Mouse (Mus musculus) kidney, adult 9 months (tissue): Measurements from ENCODE around the gene Gtpbp8.

ENCODE experiments used
- DNase-seq: peaks from one replicate; pipeline ENCODE4 v3.0.0; 2022

The Gtpbp8 gene

GRCm38 (mm10) chr16:44725286-44726223 is 20.6 kb downstream of the Gtpbp8 start:
- DNase-seq, result peak; percentile 91

DNA sequence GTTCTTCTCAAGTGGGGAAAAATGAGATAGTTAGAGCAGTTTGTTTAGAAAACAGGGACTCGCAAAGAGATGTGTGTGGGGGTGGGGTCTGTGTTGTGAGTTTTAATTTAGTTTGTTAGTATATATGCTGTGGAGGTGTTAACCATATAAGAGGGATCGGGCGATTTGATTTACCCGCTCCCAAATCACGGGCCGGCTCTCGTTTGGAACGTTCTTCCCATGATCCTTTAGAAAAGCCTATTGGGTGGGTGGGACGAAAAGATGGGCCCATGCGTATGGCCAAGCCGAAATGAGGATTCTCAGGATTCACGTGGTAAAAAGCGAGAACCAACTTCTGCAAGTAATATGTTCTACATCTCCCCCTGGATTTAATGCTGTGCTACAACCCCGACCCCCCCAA is 21.3 kb downstream of the Gtpbp8 start:
- DNase-seq, result no peak

GRCm38 (mm10) chr16:44724083-44724787 is 21.9 kb downstream of the Gtpbp8 start, which contains the start of gene Nepro:
Gene Nepro, plus strand, starts transcription at chr16:44724301.
- DNase-seq, result peak; percentile 96

GRCm38 (mm10) chr16:44722666-44723065 is 23.5 kb downstream of the Gtpbp8 start:
- no peak for DNase-seq

GRCm38 (mm10) chr16:44720518-44720917 is 25.6 kb downstream of the Gtpbp8 start:
- no peak for DNase-seq

- DNase-seq, result peak; percentile 53
Observed at GRCm38 (mm10) chr16:44719349-44719748, 26.8 kb downstream of the Gtpbp8 start.

GRCm38 (mm10) chr16:44717838-44718237 is 28.3 kb downstream of the Gtpbp8 start:
- no peak for DNase-seq

DNA sequence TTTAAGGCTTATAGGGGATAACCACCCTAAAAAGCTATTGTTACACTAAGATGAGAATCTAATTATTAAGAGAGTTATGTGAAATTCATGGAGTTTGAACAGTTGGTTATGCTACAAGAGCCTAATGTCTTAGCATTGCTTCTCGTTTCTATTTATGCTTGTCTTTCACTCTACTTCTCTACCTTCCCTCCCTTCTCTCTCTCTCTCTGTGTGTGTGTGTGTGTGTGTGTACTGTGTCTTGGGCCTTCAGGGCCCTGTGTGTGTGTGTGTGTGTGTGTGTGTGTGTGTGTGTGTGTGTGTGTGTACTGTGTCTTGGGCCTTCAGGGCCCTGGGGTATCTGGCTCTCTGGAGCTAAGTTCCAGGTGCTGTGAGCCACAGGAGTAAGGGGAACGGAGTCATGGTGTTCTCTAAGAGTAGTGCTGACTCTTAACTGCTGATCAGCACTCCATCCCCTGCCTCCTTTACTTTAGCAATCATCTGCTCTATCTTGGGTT is 29.0 kb downstream of the Gtpbp8 start:
- DNase-seq, result no peak

GRCm38 (mm10) chr16:44716305-44717140 is 29.6 kb downstream of the Gtpbp8 start:
- DNase-seq, result peak; percentile 69

DNA sequence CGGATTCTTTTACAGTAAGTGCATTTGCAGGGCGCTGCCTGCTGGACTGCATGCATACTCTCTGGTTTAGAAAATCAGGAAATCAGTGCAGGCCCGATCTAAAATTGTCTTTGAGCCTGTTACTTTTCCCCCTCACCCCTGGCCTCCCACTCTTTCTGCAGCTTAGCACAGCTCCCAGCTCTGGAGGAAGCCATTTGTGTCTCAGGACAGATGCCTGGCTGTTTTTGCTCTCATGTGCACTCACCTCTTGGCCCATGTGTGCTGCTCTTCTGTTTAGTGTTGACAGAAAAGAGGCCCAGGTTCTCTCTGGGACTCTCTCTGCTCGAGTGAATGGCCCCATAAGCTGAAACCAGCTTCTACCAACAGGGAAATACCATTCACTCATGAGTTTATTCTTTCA is 42.7 kb downstream of the Gtpbp8 start:
- DNase-seq, result no peak

DNA sequence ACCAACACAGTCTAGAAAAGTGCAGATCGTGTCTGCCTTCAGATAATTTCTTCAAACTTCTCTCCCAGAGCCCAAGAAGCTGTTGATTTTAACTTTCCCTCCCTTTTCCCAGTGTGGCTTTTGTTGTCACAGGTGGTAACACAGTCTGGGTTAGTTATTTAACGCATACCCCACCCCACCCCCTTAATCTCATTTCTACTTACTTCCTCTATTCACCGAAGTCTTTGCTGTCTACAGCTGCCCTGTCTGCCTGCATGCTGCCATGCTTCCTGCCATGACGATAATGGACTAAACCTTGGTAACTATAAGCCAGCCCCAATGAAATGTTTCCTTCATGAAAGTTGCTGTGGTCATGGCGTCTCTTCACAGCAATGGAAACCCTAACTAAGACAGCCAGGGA is 43.9 kb downstream of the Gtpbp8 start:
- no peak for DNase-seq

DNA sequence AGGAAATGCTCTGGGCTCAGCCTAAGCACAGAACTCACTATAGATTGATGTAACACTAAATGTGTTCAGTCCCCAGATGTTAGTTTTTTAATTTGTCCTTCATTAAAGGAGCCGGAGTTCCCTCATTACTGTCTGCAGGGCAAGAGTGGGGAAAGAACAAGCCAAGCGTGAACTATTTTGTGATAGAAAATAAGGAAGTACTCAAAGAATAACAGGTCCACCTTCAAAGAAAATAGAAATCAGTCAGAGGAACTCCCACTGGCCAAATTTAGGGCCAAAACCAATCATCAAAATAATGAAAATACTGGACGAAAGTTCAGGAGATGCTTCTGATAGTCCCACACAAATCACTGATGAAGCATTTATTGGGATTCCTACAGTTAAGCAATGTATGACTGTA is 45.0 kb downstream of the Gtpbp8 start:
- DNase-seq, result no peak

- DNase-seq, result no peak
Observed at GRCm38 (mm10) chr16:44697473-44698205, 48.5 kb downstream of the Gtpbp8 start.

GRCm38 (mm10) chr16:44695859-44696620 is 50.1 kb downstream of the Gtpbp8 start:
- DNase-seq, result no peak

DNA sequence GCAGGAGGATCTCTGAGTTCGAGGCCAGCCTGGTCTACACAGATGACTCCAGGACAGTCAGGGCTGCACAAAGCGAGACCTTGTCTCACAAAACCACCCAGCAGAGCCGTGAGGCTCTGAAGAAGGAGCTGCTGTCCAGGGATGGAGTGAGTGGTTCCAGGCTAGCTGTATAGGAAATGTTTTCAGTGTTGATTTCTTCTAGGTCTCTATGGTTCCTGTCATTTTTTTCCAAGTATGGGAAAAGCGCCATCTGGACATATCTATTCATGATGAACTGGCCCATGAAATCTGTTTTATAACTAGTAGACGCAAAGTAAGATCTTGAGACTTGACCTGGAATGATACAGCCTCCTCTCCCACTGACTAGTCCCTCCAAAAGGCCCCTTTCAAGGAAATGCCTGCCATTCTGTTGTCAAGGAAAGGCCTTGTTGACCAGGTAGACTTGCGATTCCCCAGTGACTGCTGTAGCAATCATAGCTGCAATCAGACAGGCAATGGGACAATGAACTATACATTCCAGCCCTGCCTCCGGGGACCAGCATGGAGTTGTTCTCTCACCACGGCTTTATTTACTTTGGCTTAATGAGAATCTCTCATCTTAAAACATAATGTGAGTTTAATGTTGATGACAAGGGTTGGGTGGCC is 50.8 kb downstream of the Gtpbp8 start:
- peak; percentile 17 for DNase-seq

DNA sequence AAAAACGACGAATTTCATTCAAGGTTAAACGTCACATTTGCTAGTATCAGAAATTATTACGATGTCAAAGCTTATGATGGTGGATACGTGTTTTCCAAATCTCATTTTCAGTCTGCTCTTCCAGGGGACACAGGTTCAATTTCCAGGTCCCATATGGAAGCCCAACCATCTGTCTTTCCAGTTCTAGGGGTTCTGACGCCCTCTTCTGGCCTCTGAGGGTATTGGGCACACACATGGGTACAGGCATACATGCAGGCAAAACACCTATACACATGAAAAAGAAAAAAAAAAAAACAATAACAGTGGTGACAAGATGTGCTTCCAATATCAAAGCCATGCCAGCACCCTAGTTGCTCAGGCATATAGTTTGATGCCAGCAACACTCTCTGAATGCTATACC is 52.5 kb downstream of the Gtpbp8 start:
- no peak for DNase-seq

- no peak for DNase-seq
Observed at GRCm38 (mm10) chr16:44692541-44692940, 53.6 kb downstream of the Gtpbp8 start.

GRCm38 (mm10) chr16:44691561-44692141 is 54.5 kb downstream of the Gtpbp8 start:
- DNase-seq, result peak; percentile 47

- no peak for DNase-seq
Observed at GRCm38 (mm10) chr16:44691066-44691465, 55.1 kb downstream of the Gtpbp8 start.

- no peak for DNase-seq
Observed at GRCm38 (mm10) chr16:44690501-44690900, 55.7 kb downstream of the Gtpbp8 start.
